Mouse (Mus musculus) midbrain, embryonic 16.5 days (tissue): Measurements from ENCODE around the gene Capn11. TPM values are rescaled to one million over a fixed set of nuclear protein-coding genes. Genes with fewer than 3 reads are reported as not detected.
"Not testable (repeated sequence)": the region's sequence is repeated elsewhere in the genome, so short reads cannot be mapped to it uniquely, and the experiment has no call there.

Experiments
- ATAC-seq: fragments of 200-750 bp; cut with Nextera tagmentation; 2 replicates; pipeline ENCODE4 v1.8.0; 2017; ENCODE audit warnings: moderate TSS enrichment
- H3K27ac ChIP-seq: fragments of 300-500 bp; sonication (generic); 2 replicates; pipeline ENCODE4 v1.5.1; 2014; ENCODE audit warnings: mild to moderate bottlenecking, low read length, mixed read lengths
- H3K27me3 ChIP-seq: fragments of 300-500 bp; sonication (generic); 2 replicates; pipeline ENCODE4 v1.6.1; 2014; ENCODE audit warnings: low read depth, low read length, mixed read lengths; ENCODE audit not compliant: control insufficient read depth, insufficient read depth
- H3K36me3 ChIP-seq: fragments of 300-500 bp; sonication (generic); 2 replicates; pipeline ENCODE4 v1.6.1; 2014; ENCODE audit warnings: mild to moderate bottlenecking, low read length, moderate library complexity, mixed read lengths; ENCODE audit not compliant: control insufficient read depth, insufficient read depth
- H3K4me1 ChIP-seq: fragments of 300-500 bp; sonication (generic); 2 replicates; pipeline ENCODE4 v1.6.1; 2014; ENCODE audit warnings: mild to moderate bottlenecking, low read length, mixed read lengths; ENCODE audit not compliant: control insufficient read depth, insufficient read depth
- H3K4me2 ChIP-seq: fragments of 300-500 bp; sonication (generic); 2 replicates; pipeline ENCODE4 v1.6.1; 2014; ENCODE audit warnings: mild to moderate bottlenecking, low read length, mixed read lengths
- H3K4me3 ChIP-seq: fragments of 300-500 bp; sonication (generic); 2 replicates; pipeline ENCODE4 v1.5.1; 2014; ENCODE audit warnings: low read depth, mild to moderate bottlenecking, low read length, moderate library complexity, mixed read lengths
- H3K9ac ChIP-seq: fragments of 300-500 bp; sonication (generic); 2 replicates; pipeline ENCODE4 v1.6.1; 2014; ENCODE audit warnings: low read depth, low read length, mixed read lengths
- H3K9me3 ChIP-seq: fragments of 300-500 bp; sonication (generic); replicated peaks from 2 replicates; pipeline ENCODE4 v1.6.1; 2014; ENCODE audit warnings: mild to moderate bottlenecking, low read length, mixed read lengths; ENCODE audit not compliant: control insufficient read depth, poor library complexity, severe bottlenecking
- WGBS: fragments of 180-500 bp; shearing (Covaris S2); extraction: QIAGEN DNeasy Blood & Tissue Kit; methylation state at CpG from one replicate; pipeline ENCODE4 v1.1.7; 2014; 5-methylcytosine and 5-hydroxymethylcytosine counted together
- polyA plus RNA-seq: library from polyadenylated mRNA; unstranded; fragments of >200 nt; fragmentation: Nextera tagmentation; extraction: Ambion mirVana; gene quantifications from 2 replicates; pipeline ENCODE4 v1.2.1, GENCODE M21; 2015

Capn11 gene
- polyA plus RNA-seq, 1 experiment from 2014 or later: 0.89 TPM

DNA sequence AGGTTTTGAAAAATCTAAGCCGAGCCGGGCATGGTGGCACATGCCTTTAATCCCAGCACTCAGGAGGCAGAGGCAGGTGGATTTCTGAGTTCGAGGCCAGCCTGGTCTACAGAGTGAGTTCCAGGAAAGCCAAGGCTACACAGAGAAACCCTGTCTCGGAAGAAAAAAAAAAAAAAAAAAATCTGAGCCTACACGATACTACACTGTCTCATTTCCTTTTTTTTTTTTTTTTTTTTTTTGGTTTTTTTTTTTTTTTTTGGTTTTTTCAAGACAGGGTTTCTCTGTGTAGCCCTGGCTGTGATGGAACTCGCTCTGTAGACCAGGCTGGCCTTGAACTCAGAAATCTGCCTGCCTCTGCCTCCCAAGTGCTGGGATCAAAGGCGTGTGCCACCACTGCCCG lies 35.7 kb downstream of the Capn11 start:
- H3K4me3 ChIP-seq, ATAC-seq, H3K27me3 ChIP-seq, H3K9ac ChIP-seq, H3K4me1 ChIP-seq, H3K36me3 ChIP-seq, H3K4me2 ChIP-seq, H3K27ac ChIP-seq, H3K9me3 ChIP-seq: not testable (repeated sequence)
- 91% methylated on average over 8 of the region's 8 CpGs for WGBS

DNA sequence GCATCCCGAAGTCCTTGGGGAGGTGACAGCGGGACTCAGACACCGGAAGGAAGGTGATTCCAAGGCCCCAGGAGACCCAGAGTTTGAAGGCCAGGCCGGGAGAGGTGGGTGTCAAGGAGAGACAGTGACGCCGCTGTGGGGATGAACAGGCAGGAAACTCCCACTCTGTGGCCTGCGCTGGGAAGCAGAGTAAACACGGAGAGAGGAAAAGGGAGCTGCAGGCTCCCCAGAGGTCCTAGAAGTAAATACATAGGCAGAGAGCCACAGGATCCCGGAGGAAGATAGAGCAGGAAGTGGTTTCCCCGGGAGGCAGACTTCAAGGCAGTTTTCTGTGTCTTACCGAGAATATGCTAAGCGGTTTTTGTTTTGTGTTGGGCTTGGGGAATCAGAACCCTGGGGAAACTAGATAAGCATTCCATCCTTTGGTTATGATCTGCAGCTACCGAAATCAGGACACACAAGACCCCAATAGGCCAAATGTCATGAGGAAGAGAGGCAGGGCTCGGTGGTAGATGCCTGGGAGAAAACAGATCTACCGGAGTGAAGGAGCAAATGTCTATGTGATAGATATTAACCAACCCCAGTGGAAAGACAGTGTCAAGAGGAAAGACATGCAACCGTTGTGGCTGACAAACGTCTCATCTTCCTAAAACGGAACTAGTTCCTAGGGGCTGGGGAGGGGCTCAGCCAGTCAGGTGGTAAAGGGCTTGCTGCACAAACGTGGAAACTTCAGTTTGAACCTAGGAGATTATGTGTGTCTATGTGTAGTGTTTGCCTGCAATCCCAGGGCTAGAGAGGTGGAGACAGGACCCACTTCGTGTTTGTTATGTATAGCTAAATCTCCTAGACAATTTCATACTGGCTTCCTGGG lies 39.5 kb downstream of the Capn11 start:
- Histone ChIP-seq H3K4me1 (no peaks in the 10 kb centered on the region), H3K4me2 (no peak overlapping the region), H3K9ac (no peak overlapping the region), H3K27ac (no peak overlapping the region), H3K36me3 (no peaks in the 10 kb centered on the region), H3K9me3 (no peaks in the 10 kb centered on the region), H3K4me3 (no peak overlapping the region), H3K27me3 (no peaks in the 10 kb centered on the region)
- WGBS: 35% methylated on average over 20 of the region's 20 CpGs
- ATAC-seq: no peak

DNA sequence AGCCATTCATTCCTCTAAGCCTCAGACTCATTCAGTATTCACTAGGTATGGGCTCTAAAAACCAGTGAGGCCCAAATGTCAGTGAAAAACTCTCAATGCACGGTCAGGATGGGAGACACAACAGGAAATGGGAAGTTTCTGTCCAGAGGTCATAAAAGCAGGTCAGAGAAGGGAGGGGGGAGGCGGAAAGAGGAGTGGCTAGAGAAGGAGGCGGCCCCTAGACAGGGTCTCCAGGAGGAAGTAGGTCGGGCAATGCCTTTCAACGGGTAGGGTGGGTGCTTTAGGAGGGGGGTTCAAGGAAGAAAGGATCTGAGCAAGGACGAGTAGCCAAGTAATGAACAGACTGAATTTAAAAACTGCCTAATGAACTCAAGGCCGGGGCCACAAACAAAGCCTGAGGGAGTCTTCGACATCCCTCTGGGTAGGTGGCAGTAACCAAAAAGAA lies 40.2 kb downstream of the Capn11 start:
- Histone ChIP-seq H3K4me2 (no peak overlapping the region), H3K4me1 (no peaks in the 10 kb centered on the region), H3K36me3 (no peaks in the 10 kb centered on the region), H3K27me3 (no peaks in the 10 kb centered on the region), H3K9ac (no peak overlapping the region), H3K27ac (no peak overlapping the region), H3K9me3 (no peaks in the 10 kb centered on the region), H3K4me3 (no peak overlapping the region)
- no peak for ATAC-seq
- 16% methylated on average over 8 of the region's 8 CpGs for WGBS

DNA sequence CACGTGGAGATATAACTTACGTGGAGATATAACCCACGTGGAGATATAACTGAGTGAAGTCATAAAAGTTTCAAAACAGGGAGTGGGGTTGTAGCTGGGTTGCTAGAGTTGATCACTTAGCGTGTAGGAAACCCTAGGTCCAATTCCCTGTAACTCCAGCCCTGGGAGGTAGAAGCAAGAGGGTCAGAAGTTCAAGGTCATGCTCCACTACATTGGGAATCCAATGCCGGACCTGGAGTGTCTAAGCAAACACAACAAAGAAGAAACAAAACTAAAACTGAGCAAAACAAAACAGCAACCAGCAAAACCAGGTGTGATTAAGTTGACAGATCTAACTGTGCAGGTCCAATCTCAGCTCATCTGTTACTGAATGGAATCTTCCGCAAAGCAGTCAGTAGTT lies 41.5 kb downstream of the Capn11 start:
- Histone ChIP-seq H3K9ac (no peak overlapping the region), H3K4me2 (no peak overlapping the region), H3K27ac (no peak overlapping the region), H3K9me3 (no peaks in the 10 kb centered on the region), H3K27me3 (no peaks in the 10 kb centered on the region), H3K4me3 (no peak overlapping the region), H3K36me3 (no peaks in the 10 kb centered on the region), H3K4me1 (no peaks in the 10 kb centered on the region)
- WGBS: 91% methylated on average over 6 of the region's 6 CpGs
- no peak for ATAC-seq

DNA sequence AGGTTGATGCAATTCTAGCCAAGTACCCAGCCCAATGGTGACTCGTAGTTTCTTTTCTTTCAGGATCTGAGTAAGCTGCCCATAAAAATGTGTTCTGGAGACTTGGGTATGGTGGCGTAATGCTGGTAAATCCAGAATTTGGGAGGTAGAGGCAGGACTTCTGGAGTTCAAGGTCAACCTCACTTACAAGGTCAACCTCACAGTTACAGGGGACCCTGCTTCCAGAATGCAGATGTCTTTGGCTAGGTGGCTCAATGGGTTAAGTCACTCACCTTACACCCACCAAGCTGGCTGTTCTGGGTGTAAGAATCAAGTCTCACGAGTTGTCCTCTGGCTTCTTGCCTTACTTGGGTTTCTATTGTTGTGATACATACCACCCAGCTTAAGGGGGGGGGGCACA lies 42.4 kb downstream of the Capn11 start:
- H3K4me2 ChIP-seq: no peak overlapping the region
- 90% methylated on average over 3 of the region's 3 CpGs for WGBS
- no peaks in the 10 kb centered on the region for H3K4me1 ChIP-seq
- H3K9ac ChIP-seq: no peak overlapping the region
- no peak overlapping the region for H3K27ac ChIP-seq
- no peaks in the 10 kb centered on the region for H3K9me3 ChIP-seq
- no peaks in the 10 kb centered on the region for H3K36me3 ChIP-seq
- ATAC-seq: no peak
- H3K4me3 ChIP-seq: no peak overlapping the region
- no peaks in the 10 kb centered on the region for H3K27me3 ChIP-seq

DNA sequence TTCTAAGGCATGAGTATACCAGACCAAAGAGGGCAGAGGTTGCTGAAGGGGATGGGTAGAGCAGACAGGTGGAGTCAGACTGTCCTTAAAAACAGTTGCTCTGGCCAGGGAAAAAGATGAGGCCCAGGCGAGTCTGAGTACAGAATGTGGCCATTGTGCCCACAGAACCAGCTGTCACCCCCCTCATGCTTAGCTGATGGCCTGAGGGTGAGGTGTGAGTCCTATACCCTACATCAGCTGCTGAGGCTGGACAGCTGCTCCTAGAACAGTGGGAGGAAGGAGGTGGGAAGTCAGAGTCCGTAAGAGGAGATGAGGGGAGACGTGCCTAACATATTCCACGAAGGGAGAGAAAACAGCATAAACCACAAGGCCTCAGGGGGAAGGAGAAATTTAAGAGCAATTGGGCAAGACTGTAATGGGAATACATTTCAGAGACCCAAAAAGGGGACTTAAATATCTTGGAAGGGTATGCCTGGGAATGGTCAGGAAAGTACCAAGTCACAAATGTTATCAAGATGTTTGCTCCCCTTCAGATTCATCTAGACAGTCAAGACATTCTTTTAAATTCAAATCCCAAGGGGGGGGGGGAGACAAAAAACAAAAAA lies 43.0 kb downstream of the Capn11 start:
- H3K9me3 ChIP-seq: no peaks in the 10 kb centered on the region
- no peaks in the 10 kb centered on the region for H3K36me3 ChIP-seq
- no peaks in the 10 kb centered on the region for H3K27me3 ChIP-seq
- H3K4me2 ChIP-seq: no peak overlapping the region
- no peaks in the 10 kb centered on the region for H3K4me1 ChIP-seq
- H3K9ac ChIP-seq: no peak overlapping the region
- no peak overlapping the region for H3K4me3 ChIP-seq
- H3K27ac ChIP-seq: no peak overlapping the region
- WGBS: 62% methylated on average over 4 of the region's 4 CpGs
- ATAC-seq: no peak

DNA sequence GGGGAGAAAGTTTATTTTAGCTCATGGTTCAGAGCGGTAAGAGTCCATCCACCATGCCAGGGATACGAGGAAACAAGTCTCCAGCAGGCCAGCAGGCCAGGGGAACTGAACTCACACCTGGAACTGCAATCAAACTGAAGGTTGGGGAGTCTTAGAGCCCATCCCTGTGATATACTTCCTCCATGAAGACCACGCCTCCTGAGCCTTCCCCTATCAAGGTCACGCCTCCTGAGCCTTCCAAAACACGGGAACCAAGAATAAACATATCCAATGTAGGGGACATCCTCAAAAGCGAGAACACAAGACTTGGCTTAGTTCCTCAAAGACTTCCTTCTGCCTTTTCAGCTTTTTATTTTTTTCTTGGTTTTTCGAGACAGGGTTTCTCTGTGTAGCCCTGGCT lies 46.2 kb downstream of the Capn11 start:
- Histone ChIP-seq H3K9me3 (no peaks in the 10 kb centered on the region), H3K36me3 (no peaks in the 10 kb centered on the region), H3K4me1 (no peaks in the 10 kb centered on the region), H3K4me2 (no peak overlapping the region), H3K9ac (no peak overlapping the region), H3K4me3 (no peak overlapping the region), H3K27me3 (no peaks in the 10 kb centered on the region), H3K27ac (no peak overlapping the region)
- WGBS: 90% methylated on average over 7 of the region's 7 CpGs
- ATAC-seq: no peak

DNA sequence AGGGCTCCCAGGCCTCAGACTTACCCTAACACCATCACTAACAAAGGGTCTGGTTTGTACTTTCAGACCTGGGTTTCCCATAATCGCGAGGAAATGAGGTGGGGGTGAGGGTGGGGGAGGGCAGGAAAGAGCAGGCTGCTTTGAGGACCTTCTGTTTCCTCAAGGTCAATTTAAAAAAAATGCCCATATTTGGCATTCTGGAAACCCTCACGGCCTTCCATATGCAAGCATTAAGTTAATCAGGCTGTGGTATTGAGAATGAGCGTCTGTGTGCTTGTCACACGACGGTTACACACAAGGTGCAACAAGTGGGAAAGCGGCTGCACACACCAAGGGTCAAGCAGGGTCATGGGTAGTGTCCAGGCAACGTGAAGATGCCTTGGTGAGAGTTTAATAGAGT lies 47.1 kb downstream of the Capn11 start:
- Histone ChIP-seq H3K4me2 (no peak overlapping the region), H3K9me3 (no peaks in the 10 kb centered on the region; the same call in 1 of the 2 replicates), H3K36me3 (no peaks in the 10 kb centered on the region), H3K27me3 (no peaks in the 10 kb centered on the region), H3K4me3 (no peak overlapping the region), H3K4me1 (no peaks in the 10 kb centered on the region), H3K27ac (no peak overlapping the region), H3K9ac (no peak overlapping the region)
- WGBS: 92% methylated on average over 8 of the region's 8 CpGs
- no peak for ATAC-seq

DNA sequence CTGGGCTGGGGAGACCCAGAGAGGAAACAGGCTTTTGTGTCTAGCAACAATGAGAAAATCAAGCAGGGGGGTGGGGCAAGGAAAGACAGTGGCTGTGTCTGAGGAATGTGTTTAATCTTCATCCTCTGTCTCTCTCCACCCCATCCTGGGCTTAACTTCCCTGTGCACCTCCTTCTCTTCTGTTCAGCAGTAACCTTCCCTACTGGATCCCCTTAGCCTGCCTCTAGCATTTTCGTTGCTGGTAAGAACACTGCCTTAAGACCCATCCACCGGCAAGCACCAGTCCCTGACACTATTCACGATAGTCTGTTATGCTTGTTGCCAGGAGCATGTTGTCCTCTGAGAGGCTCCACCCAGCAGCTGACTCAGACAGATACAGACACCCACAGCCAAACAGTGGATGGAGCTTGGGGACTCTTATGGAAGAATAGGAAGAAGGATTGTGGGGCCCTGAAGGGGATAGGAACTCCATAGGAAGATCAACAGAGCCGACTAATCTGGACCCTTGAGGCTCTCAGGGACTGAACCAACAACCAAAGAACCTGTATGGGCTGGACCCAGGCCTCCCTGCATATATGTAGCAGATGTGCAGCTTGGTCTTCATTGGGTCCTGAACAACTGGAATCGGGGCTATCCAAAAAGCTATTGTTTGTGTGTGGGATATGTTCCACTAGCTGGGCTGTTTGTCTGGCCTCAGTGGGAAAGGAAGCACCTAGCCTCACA lies 48.8 kb downstream of the Capn11 start:
- no peak overlapping the region for H3K4me3 ChIP-seq
- H3K36me3 ChIP-seq: no peaks in the 10 kb centered on the region
- H3K4me2 ChIP-seq: no peak overlapping the region
- no peaks in the 10 kb centered on the region for H3K4me1 ChIP-seq
- no peak overlapping the region for H3K9ac ChIP-seq
- ATAC-seq: no peak
- H3K27ac ChIP-seq: no peak overlapping the region
- 16% methylated on average over 5 of the region's 5 CpGs for WGBS
- no peaks in the 10 kb centered on the region for H3K27me3 ChIP-seq
- no peaks in the 10 kb centered on the region; the same call in 1 of the 2 replicates for H3K9me3 ChIP-seq
